Mouse (Mus musculus) erythroblast, embryonic 14.5 days (primary cell): Measurements from ENCODE around the gene Slc11a1.

Source experiments
- GATA1 ChIP-seq: IDR thresholded peaks from 2 replicates; pipeline ENCODE4 v1.6.1; 2012; ENCODE audit warnings: low read length, inconsistent platforms, mixed read lengths
- TAL1 ChIP-seq: IDR thresholded peaks from 3 replicates; pipeline ENCODE4 v1.6.1; 2012; ENCODE audit warnings: low read length, inconsistent platforms, mixed read lengths

DNA sequence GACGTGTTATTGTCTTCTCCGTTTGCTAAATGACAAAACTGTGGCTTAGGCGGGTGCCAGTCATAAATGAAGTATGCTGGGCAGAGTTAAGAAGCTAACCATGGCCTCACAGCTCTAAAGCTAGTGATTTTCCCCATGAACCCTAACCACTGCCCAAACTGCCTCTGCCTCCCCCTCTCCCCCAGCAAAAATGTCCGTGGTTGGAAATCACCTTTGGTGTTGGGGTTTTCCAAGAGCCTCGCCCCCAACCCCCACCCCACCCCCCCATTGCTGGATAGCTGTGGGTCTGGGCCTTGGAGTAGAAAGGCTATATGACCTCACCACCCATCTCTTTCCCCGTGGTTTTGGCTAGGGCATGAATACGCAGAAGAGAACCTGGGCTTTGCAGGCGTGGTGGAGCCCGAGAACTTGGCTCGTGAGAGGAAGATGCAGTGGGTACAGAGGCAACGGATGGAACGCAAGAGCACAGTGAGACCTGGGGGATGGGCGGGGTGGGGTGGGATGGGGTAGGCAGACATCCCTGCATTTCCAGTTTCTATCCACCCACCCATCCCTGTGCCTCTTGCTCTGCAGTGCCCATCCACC lies 23.7 kb upstream of the Slc11a1 start:
- TF ChIP-seq TAL1, result no peak
- TF ChIP-seq GATA1, result no peak
